Mouse (Mus musculus) lung, embryonic 14.5 days (tissue): ENCODE measurements around the gene Cep72. TPM values are rescaled to one million over a fixed set of nuclear protein-coding genes. Genes with fewer than 3 reads are reported as not detected.
"Not testable (repeated sequence)": the region's sequence is repeated elsewhere in the genome, so short reads cannot be mapped to it uniquely, and the experiment has no call there.

Experiments
- ATAC-seq: fragments of 200-750 bp; cut with Nextera tagmentation; 2 replicates; pipeline ENCODE4 v1.8.0; 2017; ENCODE audit warnings: mild to moderate bottlenecking, moderate TSS enrichment, moderate library complexity; ENCODE audit not compliant: insufficient read depth
- DNase-seq: peaks from one replicate; pipeline ENCODE4 v3.0.0-alpha.2; 2015
- H3K27ac ChIP-seq: fragments of 300-500 bp; sonication (generic); 2 replicates; pipeline ENCODE4 v1.5.1; 2014; ENCODE audit warnings: low read depth, mild to moderate bottlenecking, moderate library complexity
- H3K27me3 ChIP-seq: fragments of 300-500 bp; sonication (generic); 2 replicates; pipeline ENCODE4 v1.6.1; 2014; ENCODE audit warnings: low read length, control low read depth; ENCODE audit not compliant: insufficient read depth
- H3K36me3 ChIP-seq: fragments of 300-500 bp; sonication (generic); 2 replicates; pipeline ENCODE4 v1.6.1; 2014; ENCODE audit warnings: control low read depth; ENCODE audit not compliant: insufficient read depth
- H3K4me1 ChIP-seq: fragments of 300-500 bp; sonication (generic); 2 replicates; pipeline ENCODE4 v1.6.1; 2014; ENCODE audit warnings: antibody characterized with exemption, control low read depth; ENCODE audit not compliant: insufficient read depth
- H3K4me2 ChIP-seq: fragments of 300-500 bp; sonication (generic); 2 replicates; pipeline ENCODE4 v1.6.1; 2014; ENCODE audit warnings: mild to moderate bottlenecking
- H3K4me3 ChIP-seq: fragments of 300-500 bp; sonication (generic); 2 replicates; pipeline ENCODE4 v1.5.1; 2014; ENCODE audit warnings: low read depth, low read length
- H3K9ac ChIP-seq: fragments of 300-500 bp; sonication (generic); 2 replicates; pipeline ENCODE4 v1.6.1; 2014
- H3K9me3 ChIP-seq: fragments of 300-500 bp; sonication (generic); 2 replicates; pipeline ENCODE4 v1.6.1; 2016; ENCODE audit warnings: low read depth, low read length, control low read depth
- CTCF ChIP-seq: IDR thresholded peaks from 2 replicates; pipeline ENCODE4 v1.5.1; 2016; ENCODE audit warnings: antibody characterized with exemption, low read depth
- WGBS: fragments of 180-500 bp; shearing (Covaris S2); extraction: QIAGEN DNeasy Blood & Tissue Kit; methylation state at CpG from one replicate; pipeline ENCODE4 v1.1.7; 2014; 5-methylcytosine and 5-hydroxymethylcytosine counted together
- polyA plus RNA-seq: library from polyadenylated mRNA; unstranded; fragments of >200 nt; fragmentation: Nextera tagmentation; extraction: Ambion mirVana; gene quantifications from 2 replicates; pipeline ENCODE4 v1.2.1, GENCODE M21; 2014

The Cep72 gene
- polyA plus RNA-seq, 1 experiment from 2014 or later, result 19.3 TPM

GRCm38 (mm10) chr13:74017426-74017825 is 44.7 kb downstream of the Cep72 start:
- Histone ChIP-seq H3K4me1 (no peaks in the 10 kb centered on the region), H3K4me2 (no peak overlapping the region), H3K4me3 (no peak overlapping the region), H3K9me3 (no peaks in the 10 kb centered on the region), H3K9ac (no peak overlapping the region), H3K36me3 (no peaks in the 10 kb centered on the region), H3K27ac (no peak overlapping the region), H3K27me3 (0 out of 2 replicates have a peak, but pooled peaks cover 3% of the 10 kb centered on the region)
- no peak for TF ChIP-seq CTCF
- no peak for ATAC-seq
- WGBS, result 73% methylated on average over 4 of the region's 4 CpGs
- no peak for DNase-seq

- WGBS, result 69% methylated on average over 4 of the region's 4 CpGs
- DNase-seq, result peak; percentile 33
- Histone ChIP-seq H3K27ac (no peak overlapping the region), H3K9ac (no peak overlapping the region), H3K9me3 (no peaks in the 10 kb centered on the region), H3K4me3 (no peak overlapping the region), H3K27me3 (peaks cover 6% of the 10 kb centered on the region), H3K4me1 (no peaks in the 10 kb centered on the region), H3K36me3 (no peaks in the 10 kb centered on the region), H3K4me2 (no peak overlapping the region)
- ATAC-seq, result no peak
- no peak for TF ChIP-seq CTCF
Observed at GRCm38 (mm10) chr13:74015908-74016307, 46.2 kb downstream of the Cep72 start.

- Histone ChIP-seq H3K4me1 (no peaks in the 10 kb centered on the region), H3K4me2 (peak overlapping the region; percentile 99), H3K27ac (no peak overlapping the region), H3K9me3 (no peaks in the 10 kb centered on the region), H3K27me3 (peaks cover 32% of the 10 kb centered on the region), H3K9ac (no peak overlapping the region), H3K36me3 (no peaks in the 10 kb centered on the region), H3K4me3 (peak overlapping the region; percentile 48)
- no peak for DNase-seq
- no peak for ATAC-seq
- 19% methylated on average over 3 of the region's 3 CpGs for WGBS
- no peak for TF ChIP-seq CTCF
Observed at GRCm38 (mm10) chr13:74010678-74011077, 51.4 kb downstream of the Cep72 start.

GRCm38 (mm10) chr13:74009791-74010614 is 52.1 kb downstream of the Cep72 start:
- Histone ChIP-seq H3K9ac (peak overlapping the region; percentile 41), H3K4me2 (peak overlapping the region; percentile 99), H3K27me3 (peaks cover 32% of the 10 kb centered on the region), H3K27ac (no peak overlapping the region), H3K4me3 (peak overlapping the region; percentile 48), H3K36me3 (no peaks in the 10 kb centered on the region), H3K4me1 (no peaks in the 10 kb centered on the region), H3K9me3 (no peaks in the 10 kb centered on the region)
- ATAC-seq (peak; percentile 23; the same call in 1 of the 2 replicates), DNase-seq (peak; percentile 78)
- 1% methylated on average over 55 of the region's 55 CpGs for WGBS
- TF ChIP-seq CTCF, result no peak

- no peaks in the 10 kb centered on the region for H3K36me3 ChIP-seq
- TF ChIP-seq CTCF, result no peak
- peak within 1 kb of the TSS; percentile 48 for H3K4me3 ChIP-seq
- no peak within 1 kb of the TSS for H3K27ac ChIP-seq
- H3K9ac ChIP-seq, result peak within 1 kb of the TSS; percentile 41
- ATAC-seq (peak; percentile 98), DNase-seq (peak; percentile 93)
- under 1% methylated on average over 55 of the region's 56 CpGs for WGBS
- H3K4me1 ChIP-seq, result no peaks in the 10 kb centered on the region
- H3K4me2 ChIP-seq, result peak within 1 kb of the TSS; percentile 99
- peaks cover 29% of the 10 kb centered on the region for H3K27me3 ChIP-seq
- no peaks in the 10 kb centered on the region for H3K9me3 ChIP-seq
Observed at GRCm38 (mm10) chr13:74008948-74009718, 53.0 kb downstream of the Cep72 start, which contains the start of gene Tppp. Gene Tppp, plus strand, starts transcription at chr13:74009407.

- Histone ChIP-seq H3K27me3 (peaks cover 29% of the 10 kb centered on the region), H3K4me2 (0 out of 2 replicates have a peak overlapping the region, but pooled peaks have one; percentile 99)
- not testable (repeated sequence) for H3K9ac ChIP-seq, H3K36me3 ChIP-seq, DNase-seq, H3K4me3 ChIP-seq, H3K27ac ChIP-seq, ATAC-seq, H3K4me1 ChIP-seq, H3K9me3 ChIP-seq
- 61% methylated on average over 2 of the region's 2 CpGs for WGBS
Observed at GRCm38 (mm10) chr13:74008216-74008615, 53.9 kb downstream of the Cep72 start.

- not testable (repeated sequence) for H3K36me3 ChIP-seq, DNase-seq, H3K9ac ChIP-seq, H3K4me1 ChIP-seq, H3K27ac ChIP-seq, ATAC-seq, H3K9me3 ChIP-seq, H3K4me2 ChIP-seq, H3K4me3 ChIP-seq
- WGBS, result 81% methylated on average over 4 of the region's 4 CpGs
- H3K27me3 ChIP-seq, result peaks cover 29% of the 10 kb centered on the region
Observed at GRCm38 (mm10) chr13:74006881-74007280, 55.2 kb downstream of the Cep72 start.
